Mouse (Mus musculus) heart, adult 9 months (tissue): ENCODE measurements around the gene Ric8b.

ENCODE experiments used
- DNase-seq, 2 experiments: peaks; one replicate each; pipeline ENCODE4 v3.0.0; 2022; ENCODE audit warnings: low spot score in 2 of 2

Gene Ric8b

GRCm38 (mm10) chr10:85006573-85007310 is 89.3 kb downstream of the Ric8b start:
- peak in 1 of 2 experiments; percentile 24 for DNase-seq

- DNase-seq = no peak
These were observed 90.7 kb downstream of the Ric8b start for GRCm38 (mm10) chr10:85007861-85008840.

GRCm38 (mm10) chr10:85011066-85011465 is 93.7 kb downstream of the Ric8b start:
- no peak for DNase-seq

- DNase-seq = no peak
These were observed 96.0 kb downstream of the Ric8b start for GRCm38 (mm10) chr10:85013464-85013863.

GRCm38 (mm10) chr10:85013924-85014428 is 96.6 kb downstream of the Ric8b start:
- no peak for DNase-seq

- DNase-seq = no peak
These were observed 97.1 kb downstream of the Ric8b start for GRCm38 (mm10) chr10:85014456-85014976.

GRCm38 (mm10) chr10:85022647-85023312 is 105.4 kb downstream of the Ric8b start:
- no peak for DNase-seq

GRCm38 (mm10) chr10:85023313-85023666 is 105.9 kb downstream of the Ric8b start:
- DNase-seq = no peak

GRCm38 (mm10) chr10:85025799-85026424 is 108.5 kb downstream of the Ric8b start:
- no peak for DNase-seq

GRCm38 (mm10) chr10:85027619-85028175 is 110.3 kb downstream of the Ric8b start:
- DNase-seq = peak; percentile 28 to 46

- no peak for DNase-seq
These were observed 117.8 kb downstream of the Ric8b start for GRCm38 (mm10) chr10:85035131-85035725.

- DNase-seq = no peak
These were observed 120.7 kb downstream of the Ric8b start for GRCm38 (mm10) chr10:85038147-85038546.

GRCm38 (mm10) chr10:85038852-85039251 is 121.4 kb downstream of the Ric8b start:
- no peak for DNase-seq

GRCm38 (mm10) chr10:85044191-85044711 is 126.8 kb downstream of the Ric8b start:
- peak; percentile 10 to 15 for DNase-seq

GRCm38 (mm10) chr10:85044732-85045720 is 127.6 kb downstream of the Ric8b start:
- DNase-seq = peak; percentile 43 to 44

GRCm38 (mm10) chr10:85046585-85046984 is 129.2 kb downstream of the Ric8b start:
- peak in 1 of 2 experiments; percentile 10 for DNase-seq

GRCm38 (mm10) chr10:85048008-85048407 is 130.6 kb downstream of the Ric8b start:
- DNase-seq = no peak

- no peak for DNase-seq
These were observed 133.3 kb downstream of the Ric8b start for GRCm38 (mm10) chr10:85050668-85051208.

- DNase-seq = no peak
These were observed 135.0 kb downstream of the Ric8b start for GRCm38 (mm10) chr10:85052451-85052850.
